Mouse (Mus musculus) spleen, adult 2 months (tissue): Measurements from ENCODE around the gene Chrm3.

ENCODE experiments used
- CTCF ChIP-seq: fragments of 200-500 bp; IDR thresholded peaks from 2 replicates; pipeline ENCODE4 v1.5.1; 2011; ENCODE audit warnings: mild to moderate bottlenecking, inconsistent platforms; ENCODE audit not compliant: insufficient read depth, insufficient read length, insufficient replicate concordance; ENCODE audit errors: extremely low read depth
- POLR2A ChIP-seq: fragments of 200-500 bp; IDR thresholded peaks from 2 replicates; pipeline ENCODE4 v1.6.1; 2011; ENCODE audit warnings: low read depth, low read length, inconsistent platforms

DNA sequence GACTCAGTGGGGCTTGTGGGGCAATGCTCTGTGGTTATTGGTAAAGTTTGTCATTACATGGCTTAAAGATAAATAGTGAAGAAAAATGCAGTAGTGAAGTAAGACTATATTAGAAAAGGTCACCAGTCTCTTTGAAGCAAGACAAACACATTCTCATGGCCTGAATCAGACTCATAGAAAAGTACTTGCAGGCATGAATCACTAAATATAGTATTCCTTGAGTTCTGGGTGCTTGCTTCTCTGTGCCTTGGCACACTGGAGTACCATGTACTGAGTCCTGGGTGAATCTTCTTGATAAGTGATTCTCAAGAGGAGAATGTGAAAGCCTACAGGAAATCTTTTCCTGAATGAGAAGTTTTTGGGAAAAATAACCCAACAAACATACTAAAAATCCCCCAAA, 408.0 kb downstream of the Chrm3 start:
- TF ChIP-seq CTCF (no peak), POLR2A (no peak)
